9 mouse cellular contexts compared by ENCODE assay signal in the genomic region with DNA sequence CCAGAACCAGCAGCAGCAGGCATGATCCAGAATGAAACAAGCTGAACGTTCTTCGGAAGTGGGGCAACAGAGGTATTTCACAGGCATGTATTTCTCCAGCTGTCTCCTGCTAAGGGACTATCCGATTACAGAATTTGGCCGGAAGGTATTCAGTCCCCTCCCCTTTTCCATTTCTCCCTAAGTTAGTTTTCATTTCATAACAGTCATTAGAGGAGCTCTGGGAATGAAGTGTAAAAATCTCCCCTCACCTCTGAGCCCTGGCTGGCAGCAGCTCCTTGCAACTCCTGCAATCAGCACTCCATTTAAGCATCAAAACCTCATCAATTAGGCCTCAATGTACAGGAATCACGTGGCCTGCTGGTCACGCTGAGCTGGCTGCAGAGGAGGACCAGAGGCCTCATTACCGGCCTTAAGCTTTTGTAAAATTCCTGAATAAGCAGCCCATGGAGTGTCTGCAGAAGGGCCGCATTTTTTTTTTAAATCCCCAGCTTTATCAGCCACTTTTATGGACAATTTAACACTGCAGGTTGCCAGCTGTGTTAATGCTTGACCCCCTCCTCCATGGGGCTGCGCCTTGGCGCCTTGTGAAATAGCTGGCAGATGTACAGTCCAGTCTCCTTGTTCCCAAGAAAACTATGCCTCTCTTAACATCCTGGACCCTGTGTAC.
DNase-seq lines count a peak whose midpoint lies in the region; ATAC-seq lines count a peak whose summit lies in the region.
"Had no signal": no experiment of that assay in that cellular context is flagged by ENCODE, and none has a peak within 500 bp of the region (broad histone marks: within the 10 kb centered on the region; RNA-seq: fewer than 3 reads in every experiment).

No protein-coding gene starts in this region.

- H3K36me3 ChIP-seq in embryonic facial prominence, embryonic 13.5 days: no peaks in the 10 kb centered on the region
- no peaks in the 10 kb centered on the region for H3K36me3 ChIP-seq in kidney, embryonic 16.5 days (ENCODE audit: insufficient read depth, low read length)
- no peaks in the 10 kb centered on the region for H3K36me3 ChIP-seq in neural tube, embryonic 11.5 days (ENCODE audit: control insufficient read depth, insufficient read depth, low read length)
- H3K36me3 ChIP-seq: stomach, embryonic 15.5 days had no signal

- no peaks in the 10 kb centered on the region for H3K9me3 ChIP-seq in embryonic facial prominence, embryonic 13.5 days
- no peaks in the 10 kb centered on the region for H3K9me3 ChIP-seq in kidney, embryonic 16.5 days (ENCODE audit: low read length)
- no peaks in the 10 kb centered on the region for H3K9me3 ChIP-seq in neural tube, embryonic 11.5 days (ENCODE audit: control insufficient read depth, low read length)
- H3K9me3 ChIP-seq: stomach, embryonic 15.5 days had no signal

- 25% methylated on average over 10 of the region's 10 CpGs for WGBS in embryonic facial prominence, embryonic 13.5 days
- 25% methylated on average over 10 of the region's 10 CpGs for WGBS in kidney, embryonic 16.5 days
- WGBS in neural tube, embryonic 11.5 days: 44% methylated on average over 10 of the region's 10 CpGs

- no peak overlapping the region for H3K4me3 ChIP-seq in embryonic facial prominence, embryonic 13.5 days
- H3K4me3 ChIP-seq in kidney, embryonic 16.5 days (ENCODE audit: low read length): no peak overlapping the region
- no peak overlapping the region for H3K4me3 ChIP-seq in neural tube, embryonic 11.5 days (ENCODE audit: low read depth, low read length)
- H3K4me3 ChIP-seq: stomach, embryonic 15.5 days had no signal

- no peak for ATAC-seq in embryonic facial prominence, embryonic 13.5 days (ENCODE audit: insufficient number of reproducible peaks, insufficient read depth, low FRiP score, low TSS enrichment, low read depth)
- ATAC-seq in kidney, embryonic 16.5 days (ENCODE audit: low FRiP score, low TSS enrichment): peak; percentile 92; the same call in 1 of the 2 replicates
- peak; percentile 55; the same call in 1 of the 2 replicates for ATAC-seq in neural tube, embryonic 11.5 days (ENCODE audit: insufficient read depth, low FRiP score, low TSS enrichment)

- no peak overlapping the region for H3K27ac ChIP-seq in embryonic facial prominence, embryonic 13.5 days
- no peak overlapping the region for H3K27ac ChIP-seq in kidney, embryonic 16.5 days (ENCODE audit: low read length)
- H3K27ac ChIP-seq in neural tube, embryonic 11.5 days (ENCODE audit: low read depth, low read length): no peak overlapping the region
- H3K27ac ChIP-seq: stomach, embryonic 15.5 days had no signal

- H3K9ac ChIP-seq in embryonic facial prominence, embryonic 13.5 days: no peak overlapping the region
- H3K9ac ChIP-seq in kidney, embryonic 16.5 days (replicated peaks; ENCODE audit: low read length): no peak overlapping the region
- no peak overlapping the region for H3K9ac ChIP-seq in neural tube, embryonic 11.5 days (ENCODE audit: low read length)
- H3K9ac ChIP-seq: stomach, embryonic 15.5 days had no signal

- H3K4me1 ChIP-seq in embryonic facial prominence, embryonic 13.5 days: peaks cover 10% of the 10 kb centered on the region
- H3K4me1 ChIP-seq in kidney, embryonic 16.5 days (ENCODE audit: insufficient read depth, low read length): peaks cover 6% of the 10 kb centered on the region; the same call in 1 of the 2 replicates
- H3K4me1 ChIP-seq in neural tube, embryonic 11.5 days (ENCODE audit: control insufficient read depth, insufficient read depth, low read length): no peaks in the 10 kb centered on the region
- H3K4me1 ChIP-seq: stomach, embryonic 15.5 days had no signal

- no peaks in the 10 kb centered on the region for H3K27me3 ChIP-seq in embryonic facial prominence, embryonic 13.5 days
- H3K27me3 ChIP-seq in kidney, embryonic 16.5 days (ENCODE audit: insufficient read depth, low read length): no peaks in the 10 kb centered on the region; the same call in 1 of the 2 replicates
- no peaks in the 10 kb centered on the region for H3K27me3 ChIP-seq in neural tube, embryonic 11.5 days (ENCODE audit: control insufficient read depth, insufficient read depth, low read length)
- H3K27me3 ChIP-seq: stomach, embryonic 15.5 days had no signal

- 0 out of 2 replicates have a peak overlapping the region, but pooled peaks have one; percentile 1 for H3K4me2 ChIP-seq in embryonic facial prominence, embryonic 13.5 days
- 0 out of 2 replicates have a peak overlapping the region, but pooled peaks have one; percentile 15 for H3K4me2 ChIP-seq in kidney, embryonic 16.5 days (replicated peaks; ENCODE audit: low read depth, low read length)
- no peak overlapping the region for H3K4me2 ChIP-seq in neural tube, embryonic 11.5 days (ENCODE audit: low read depth)
- H3K4me2 ChIP-seq: stomach, embryonic 15.5 days had no signal

- peak; percentile 7 for DNase-seq in kidney, adult 11 months
- no peak for DNase-seq in kidney, adult 8-10 months
- peak; percentile 53 for DNase-seq in neural tube, embryonic 11.5 days (ENCODE audit: low spot score)
- DNase-seq in adrenal gland, adult 2 months: no peak
- DNase-seq in cerebellum, adult 9-11 months: no peak
- DNase-seq in adrenal gland, postnatal 25 days: no peak

Comparison
In these comparisons a context has a peak if more than half of its experiments do, and no peak if none do; other contexts are left out.
1. DNase-seq: peak in kidney, adult 11 months (single experiment) and neural tube, embryonic 11.5 days (single experiment); none in kidney, adult 8-10 months (0 of 2), adrenal gland, adult 2 months (single experiment), cerebellum, adult 9-11 months (single experiment) and adrenal gland, postnatal 25 days (single experiment).